Mouse (Mus musculus): ENCODE results near the gene Ermp1.
"Not testable (repeated sequence)": the region's sequence is repeated elsewhere in the genome, so short reads cannot be mapped to it uniquely, and the experiment has no call there.

Ermp1 gene

GRCm38 (mm10) chr19:29607521-29607920 lies 40.7 kb downstream of the Ermp1 start:
- no peak for ATAC-seq (ENCODE audit: insufficient number of reproducible peaks, low FRiP score, low TSS enrichment)

- ATAC-seq (ENCODE audit: insufficient number of reproducible peaks, low FRiP score, low TSS enrichment), result no peak
Observed at GRCm38 (mm10) chr19:29604653-29605052, 43.6 kb downstream of the Ermp1 start.

GRCm38 (mm10) chr19:29603548-29604353 lies 44.5 kb downstream of the Ermp1 start:
- no peak for ATAC-seq (ENCODE audit: insufficient number of reproducible peaks, low FRiP score, low TSS enrichment)

GRCm38 (mm10) chr19:29598981-29599380 lies 49.2 kb downstream of the Ermp1 start:
- no peak for ATAC-seq (ENCODE audit: insufficient number of reproducible peaks, low FRiP score, low TSS enrichment)

DNA sequence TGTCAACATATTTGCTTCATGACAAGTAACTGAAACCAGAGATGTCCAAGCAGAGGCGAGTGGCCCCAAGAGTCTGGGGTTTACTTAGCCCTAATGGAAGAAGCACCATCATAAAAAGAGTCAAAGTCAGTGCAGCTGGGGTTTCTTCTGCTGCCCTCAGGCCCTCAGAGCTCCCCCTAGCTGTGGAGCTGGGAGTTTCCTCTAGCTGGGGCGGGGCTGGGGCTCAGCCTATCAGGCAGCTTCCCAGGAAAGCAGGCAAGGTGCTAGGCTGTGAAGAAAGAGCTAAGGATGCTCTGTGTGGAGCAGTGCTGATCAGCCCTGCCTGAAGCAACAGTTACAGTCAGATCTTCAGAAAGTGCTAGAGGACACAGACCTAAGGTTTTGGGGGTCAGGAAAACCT lies 51.2 kb downstream of the Ermp1 start:
- no peak for ATAC-seq (ENCODE audit: insufficient number of reproducible peaks, low FRiP score, low TSS enrichment)

DNA sequence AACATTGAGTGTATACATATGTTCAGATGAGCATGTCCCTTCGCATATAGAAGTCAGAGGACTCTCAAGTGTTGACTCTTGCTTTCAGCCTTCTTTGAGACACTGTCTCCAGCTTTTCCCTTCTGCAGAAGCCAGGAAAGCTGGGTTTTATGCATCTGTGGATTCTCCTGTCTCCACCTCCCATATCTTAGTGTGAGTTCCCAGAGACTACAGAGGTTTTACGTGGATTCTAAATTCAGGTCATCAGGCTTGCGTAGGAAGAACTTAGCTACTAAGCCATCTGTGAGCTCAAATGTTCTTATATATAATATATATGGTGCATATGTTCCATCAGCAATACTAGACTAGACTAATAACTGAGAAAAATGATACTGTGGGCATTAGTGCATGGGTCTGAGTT lies 51.9 kb downstream of the Ermp1 start:
- no peak for ATAC-seq (ENCODE audit: insufficient number of reproducible peaks, low FRiP score, low TSS enrichment)

DNA sequence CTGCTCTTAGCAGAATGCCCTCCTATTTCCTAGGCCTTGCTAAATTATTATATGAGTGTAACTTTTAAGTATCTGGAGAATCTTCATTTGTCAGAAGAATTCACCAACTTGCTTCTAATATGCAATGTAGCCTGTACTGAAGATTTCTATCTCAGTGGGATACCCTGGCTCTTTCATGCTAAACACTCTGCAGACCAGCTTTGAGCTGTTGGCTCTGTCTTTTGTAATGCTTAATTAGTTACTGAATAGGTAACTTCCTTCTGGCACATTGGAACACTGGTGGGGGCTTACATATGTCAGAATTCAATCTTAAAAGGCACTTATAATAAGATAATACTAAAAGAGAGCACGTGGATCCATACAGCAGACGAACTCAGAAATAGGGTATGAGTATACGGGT lies 54.4 kb downstream of the Ermp1 start:
- ATAC-seq (ENCODE audit: insufficient number of reproducible peaks, low FRiP score, low TSS enrichment), result not testable (repeated sequence)

DNA sequence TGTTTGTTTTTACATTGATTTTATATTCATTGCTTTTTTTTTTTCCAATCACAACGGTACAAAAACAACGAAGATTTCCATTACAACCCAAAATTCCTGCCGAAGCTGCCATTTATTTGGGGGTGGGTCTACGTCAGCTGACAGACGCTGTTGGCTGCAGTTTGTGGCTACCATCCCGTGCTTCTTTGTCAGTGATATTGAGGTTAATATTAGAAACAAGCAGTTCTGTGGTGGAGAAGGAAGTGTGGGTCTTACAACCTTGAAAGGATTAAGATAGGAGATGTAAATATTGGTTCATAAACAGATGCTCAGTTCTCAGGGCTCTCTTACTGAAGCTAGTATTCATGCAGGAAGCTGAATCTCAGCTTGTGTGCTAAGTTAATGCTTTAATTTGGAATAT lies 64.5 kb downstream of the Ermp1 start:
- ATAC-seq (ENCODE audit: insufficient number of reproducible peaks, low FRiP score, low TSS enrichment), result no peak

DNA sequence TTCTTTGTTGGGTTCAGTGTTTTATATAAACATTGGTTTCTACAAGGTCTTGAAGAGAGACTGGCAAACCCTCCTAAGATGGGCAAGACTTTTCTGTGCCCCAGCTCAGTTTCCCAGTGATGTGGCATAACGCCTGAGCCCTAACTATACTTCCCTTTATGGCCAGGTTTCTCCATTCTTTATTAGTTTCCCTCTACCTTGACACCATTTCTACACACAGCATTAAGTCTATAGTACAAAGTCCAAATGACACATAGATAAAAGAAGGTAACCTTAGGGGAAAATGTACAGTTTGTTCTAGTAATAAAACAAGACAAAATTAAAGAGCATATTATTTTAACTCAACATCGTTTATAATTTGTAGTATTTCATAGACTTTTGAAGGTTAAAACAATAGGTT lies 65.8 kb downstream of the Ermp1 start:
- no peak for ATAC-seq (ENCODE audit: insufficient number of reproducible peaks, low FRiP score, low TSS enrichment)

- no peak for ATAC-seq (ENCODE audit: insufficient number of reproducible peaks, low FRiP score, low TSS enrichment)
Observed at GRCm38 (mm10) chr19:29566512-29566911, 81.7 kb downstream of the Ermp1 start.

- ATAC-seq (ENCODE audit: insufficient number of reproducible peaks, low FRiP score, low TSS enrichment), result peak; percentile 58
Observed at GRCm38 (mm10) chr19:29563258-29563779, 84.9 kb downstream of the Ermp1 start.

- ATAC-seq (ENCODE audit: insufficient number of reproducible peaks, low FRiP score, low TSS enrichment), result no peak
Observed at GRCm38 (mm10) chr19:29562603-29563002, 85.6 kb downstream of the Ermp1 start.

DNA sequence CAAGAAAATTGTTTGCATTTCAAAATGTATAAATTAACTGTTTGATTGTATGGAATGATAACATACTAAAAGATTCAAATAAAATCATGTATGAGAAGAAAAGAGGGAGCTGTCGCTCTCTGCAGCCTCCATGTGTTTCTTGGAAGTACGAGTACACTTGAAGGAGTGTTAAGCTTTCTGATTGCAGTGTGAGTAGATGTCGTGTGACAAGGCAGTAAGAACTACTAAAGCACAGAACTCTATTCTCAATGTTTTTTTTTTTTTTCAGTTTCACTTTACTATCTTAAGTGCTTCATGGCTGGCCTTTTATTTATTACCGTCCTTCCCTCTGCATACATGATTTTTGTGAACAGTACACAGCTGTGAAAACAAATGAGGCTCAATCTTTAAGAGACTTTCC lies 86.0 kb downstream of the Ermp1 start:
- ATAC-seq (ENCODE audit: insufficient number of reproducible peaks, low FRiP score, low TSS enrichment), result no peak
